Mouse (Mus musculus) T-cell, adult 2 months (primary cell): ENCODE results near the gene Fkbp7.

Experiments used
- DNase-seq: peaks from one replicate; pipeline ENCODE4 v3.0.0; 2022; ENCODE audit warnings: low spot score

Fkbp7 gene

GRCm38 (mm10) chr2:76672966-76673392 lies at the start of gene Fkbp7:
Gene Fkbp7 (minus strand): TSS chr2:76673116.
- DNase-seq, result peak; percentile 84

- no peak for DNase-seq
These were observed 46.7 kb upstream of the Fkbp7 start for GRCm38 (mm10) chr2:76719650-76720049.

- DNase-seq, result peak; percentile 6
These were observed 42.1 kb upstream of the Fkbp7 start for GRCm38 (mm10) chr2:76714984-76715383.

- DNase-seq, result no peak
These were observed 35.6 kb upstream of the Fkbp7 start for GRCm38 (mm10) chr2:76708512-76708911.

- no peak for DNase-seq
These were observed 32.7 kb upstream of the Fkbp7 start for GRCm38 (mm10) chr2:76705655-76706054.

- DNase-seq, result no peak
These were observed 29.8 kb upstream of the Fkbp7 start for GRCm38 (mm10) chr2:76702751-76703150.

GRCm38 (mm10) chr2:76702188-76702587 lies 29.3 kb upstream of the Fkbp7 start:
- DNase-seq, result no peak

GRCm38 (mm10) chr2:76695290-76695689 lies 22.4 kb upstream of the Fkbp7 start:
- DNase-seq, result no peak

GRCm38 (mm10) chr2:76693765-76694164 lies 20.8 kb upstream of the Fkbp7 start:
- no peak for DNase-seq

- no peak for DNase-seq
These were observed 17.7 kb upstream of the Fkbp7 start for GRCm38 (mm10) chr2:76690436-76691204.

GRCm38 (mm10) chr2:76688162-76688561 lies 15.2 kb upstream of the Fkbp7 start:
- DNase-seq, result no peak

- no peak for DNase-seq
These were observed 14.7 kb upstream of the Fkbp7 start for GRCm38 (mm10) chr2:76687608-76688007.

- no peak for DNase-seq
These were observed 14.1 kb upstream of the Fkbp7 start for GRCm38 (mm10) chr2:76686986-76687385.

- DNase-seq, result no peak
These were observed 9.4 kb upstream of the Fkbp7 start for GRCm38 (mm10) chr2:76682301-76682700.

GRCm38 (mm10) chr2:76676401-76677226 lies 3.7 kb upstream of the Fkbp7 start:
- no peak for DNase-seq

- no peak for DNase-seq
These were observed 3.0 kb upstream of the Fkbp7 start for GRCm38 (mm10) chr2:76675949-76676348.

- peak; percentile 16 for DNase-seq
These were observed 2.5 kb upstream of the Fkbp7 start for GRCm38 (mm10) chr2:76675451-76675850.

- DNase-seq, result peak; percentile 74
These were observed 2.0 kb upstream of the Fkbp7 start, which contains the start of gene Plekha3 for GRCm38 (mm10) chr2:76674725-76675427. Gene Plekha3 (plus strand): TSS chr2:76675281.

GRCm38 (mm10) chr2:76673472-76674081 lies 661 bp upstream of the Fkbp7 start:
- DNase-seq, result peak; percentile 60

- no peak for DNase-seq
These were observed 676 bp downstream of the Fkbp7 start for GRCm38 (mm10) chr2:76672134-76672745.

GRCm38 (mm10) chr2:76671641-76672040 lies 1.3 kb downstream of the Fkbp7 start:
- no peak for DNase-seq

GRCm38 (mm10) chr2:76667200-76667599 lies 5.7 kb downstream of the Fkbp7 start:
- DNase-seq, result no peak
